12 mouse cellular contexts compared by ENCODE assay signal in the genomic region with DNA sequence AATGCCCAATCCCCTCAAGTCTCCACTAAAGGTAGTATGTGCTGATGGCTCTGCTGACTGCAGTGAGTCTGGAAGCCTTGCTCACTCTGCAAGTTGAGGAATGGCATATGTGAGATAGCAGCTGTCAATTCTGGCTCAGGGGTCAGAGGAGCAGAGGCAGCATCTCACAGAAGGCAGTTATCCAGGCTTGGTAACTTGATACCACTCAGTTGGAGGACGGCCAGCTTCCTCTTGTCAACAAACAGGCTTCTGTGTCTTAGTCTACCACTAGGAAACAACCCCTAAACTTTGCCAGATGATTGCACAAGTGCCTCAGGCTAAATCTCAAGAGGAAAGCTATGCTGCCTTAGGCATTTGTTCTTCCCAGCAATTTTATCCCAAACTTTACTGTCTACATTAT. TPM values are rescaled to one million over a fixed set of nuclear protein-coding genes. Genes with fewer than 3 reads are reported as not detected.
A peak's percentile ranks its signal among the peaks of the same experiment; 100 is the strongest.
DNase-seq lines count a peak whose midpoint lies in the region; ATAC-seq and TF ChIP-seq lines count a peak whose summit lies in the region.
"Had no signal": no experiment of that assay in that cellular context is flagged by ENCODE, and none has a peak within 500 bp of the region (broad histone marks: within the 10 kb centered on the region; RNA-seq: fewer than 3 reads in every experiment).

No protein-coding gene starts in this region.

- H3K27me3 ChIP-seq in midbrain, postnatal 0 days (ENCODE audit: insufficient read depth, low read length): no peaks in the 10 kb centered on the region
- no peaks in the 10 kb centered on the region for H3K27me3 ChIP-seq in midbrain, embryonic 10.5 days (ENCODE audit: low read depth, poor library complexity, severe bottlenecking)
- no peaks in the 10 kb centered on the region for H3K27me3 ChIP-seq in heart, embryonic 10.5 days (ENCODE audit: insufficient read depth, poor library complexity, severe bottlenecking)
- H3K27me3 ChIP-seq in myocyte (ENCODE audit: control insufficient read depth, insufficient read depth, insufficient read length): no peaks in the 10 kb centered on the region
- H3K27me3 ChIP-seq in midbrain, embryonic 13.5 days: no peaks in the 10 kb centered on the region
- H3K27me3 ChIP-seq: megakaryocyte, embryonic 14.5 days had no signal

- H3ac ChIP-seq in myocyte (ENCODE audit: control insufficient read depth, insufficient read length): no peak overlapping the region

- no peaks in the 10 kb centered on the region for H3K9me3 ChIP-seq in midbrain, postnatal 0 days (ENCODE audit: low read length)
- H3K9me3 ChIP-seq in midbrain, embryonic 10.5 days (replicated peaks): no peaks in the 10 kb centered on the region
- no peaks in the 10 kb centered on the region for H3K9me3 ChIP-seq in heart, embryonic 10.5 days
- no peaks in the 10 kb centered on the region for H3K9me3 ChIP-seq in midbrain, embryonic 13.5 days
- H3K9me3 ChIP-seq: megakaryocyte, embryonic 14.5 days had no signal

- no peak overlapping the region for H3K4me3 ChIP-seq in midbrain, postnatal 0 days (ENCODE audit: low read depth, low read length)
- no peak overlapping the region for H3K4me3 ChIP-seq in midbrain, embryonic 10.5 days
- H3K4me3 ChIP-seq in heart, embryonic 10.5 days: no peak overlapping the region
- no peak overlapping the region for H3K4me3 ChIP-seq in myocyte
- H3K4me3 ChIP-seq in midbrain, embryonic 13.5 days (replicated peaks): no peak overlapping the region
- H3K4me3 ChIP-seq: megakaryocyte, embryonic 14.5 days had no signal

- no peaks in the 10 kb centered on the region for H3K79me2 ChIP-seq in myocyte (ENCODE audit: control insufficient read depth, insufficient read depth)

- no peaks in the 10 kb centered on the region for H3K36me3 ChIP-seq in midbrain, postnatal 0 days (ENCODE audit: insufficient read depth, low read length)
- no peaks in the 10 kb centered on the region for H3K36me3 ChIP-seq in midbrain, embryonic 10.5 days
- H3K36me3 ChIP-seq in heart, embryonic 10.5 days: no peaks in the 10 kb centered on the region
- H3K36me3 ChIP-seq in myocyte (ENCODE audit: control insufficient read depth, insufficient read depth): no peaks in the 10 kb centered on the region
- H3K36me3 ChIP-seq in midbrain, embryonic 13.5 days: no peaks in the 10 kb centered on the region

- no peak for TF ChIP-seq CTCF in midbrain, postnatal 0 days (IDR thresholded peaks at IDR 0.05)

- DNase-seq in midbrain, postnatal 0 days (ENCODE audit: low spot score): peak; percentile 2
- DNase-seq in midbrain, embryonic 10.5 days (ENCODE audit: low spot score): no peak
- DNase-seq in embryo, embryonic 11 days: peak; percentile 8
- DNase-seq in heart, embryonic 10.5 days (ENCODE audit: low spot score): peak; percentile 83
- no peak for DNase-seq in thymus, adult 18-20 months
- DNase-seq: thymus, postnatal 25 days had no signal

- H3K4me1 ChIP-seq in midbrain, postnatal 0 days (ENCODE audit: insufficient read depth, low read length): no peaks in the 10 kb centered on the region
- no peaks in the 10 kb centered on the region for H3K4me1 ChIP-seq in midbrain, embryonic 10.5 days
- H3K4me1 ChIP-seq in heart, embryonic 10.5 days: no peaks in the 10 kb centered on the region
- H3K4me1 ChIP-seq in midbrain, embryonic 13.5 days (replicated peaks): no peaks in the 10 kb centered on the region
- H3K4me1 ChIP-seq: megakaryocyte, embryonic 14.5 days had no signal

- ATAC-seq in midbrain, postnatal 0 days (ENCODE audit: low FRiP score): no peak
- no peak for ATAC-seq in midbrain, embryonic 13.5 days

- no peak overlapping the region for H3K27ac ChIP-seq in midbrain, postnatal 0 days (ENCODE audit: low read depth, low read length)
- no peak overlapping the region for H3K27ac ChIP-seq in midbrain, embryonic 10.5 days (replicated peaks)
- H3K27ac ChIP-seq in heart, embryonic 10.5 days: no peak overlapping the region
- no peak overlapping the region for H3K27ac ChIP-seq in midbrain, embryonic 13.5 days

- WGBS in midbrain, postnatal 0 days: 28% methylated on average over 1 of the region's 1 CpGs
- WGBS in midbrain, embryonic 10.5 days: 25% methylated on average over 1 of the region's 1 CpGs
- WGBS in heart, embryonic 10.5 days: 37% methylated on average over 1 of the region's 1 CpGs
- WGBS in midbrain, embryonic 13.5 days: 44% methylated on average over 1 of the region's 1 CpGs

- no peak overlapping the region for H3K4me2 ChIP-seq in midbrain, postnatal 0 days (ENCODE audit: low read depth, low read length, poor library complexity, severe bottlenecking)
- no peak overlapping the region for H3K4me2 ChIP-seq in myocyte (ENCODE audit: low read depth)
- H3K4me2 ChIP-seq in midbrain, embryonic 13.5 days (replicated peaks): no peak overlapping the region

- no peak overlapping the region for H3K9ac ChIP-seq in midbrain, postnatal 0 days (replicated peaks; ENCODE audit: low read length, poor library complexity, severe bottlenecking)
- no peak overlapping the region for H3K9ac ChIP-seq in midbrain, embryonic 13.5 days (replicated peaks)

- no peak for TF ChIP-seq POLR2A in myocyte (IDR thresholded peaks at IDR 0.05; ENCODE audit: insufficient read length, low read depth)

TF ChIP-seq in myocyte, 11 proteins besides CTCF, POLR2A, EP300 and RAD21:
- TF ChIP-seq POLR2AphosphoS2 (IDR thresholded peaks at IDR 0.05; ENCODE audit: insufficient read length, low read depth) (no peak), USF1 (IDR thresholded peaks at IDR 0.05; ENCODE audit: low read depth) (no peak), REST (IDR thresholded peaks at IDR 0.05; ENCODE audit: insufficient read depth, insufficient read length) (no peak), SRF (IDR thresholded peaks at IDR 0.05; ENCODE audit: control insufficient read depth, insufficient read length, low read depth) (no peak), TCF12 (IDR thresholded peaks at IDR 0.05; ENCODE audit: insufficient read depth, poor library complexity, severe bottlenecking) (no peak), CEBPB (IDR thresholded peaks at IDR 0.05; ENCODE audit: insufficient read depth, poor library complexity, severe bottlenecking) (peak; percentile 89), TCF3 (IDR thresholded peaks at IDR 0.05; ENCODE audit: insufficient read length, low read depth) (no peak), MYOG (IDR thresholded peaks at IDR 0.05; ENCODE audit: control insufficient read depth in 1 of 3, insufficient read depth in 1 of 3, insufficient read length in 2 of 3, low read depth in 2 of 3) (peak in 1 of 3 experiments; percentile 52), E2F4 (IDR thresholded peaks at IDR 0.05; ENCODE audit: insufficient read depth) (no peak), MYOD1 (IDR thresholded peaks at IDR 0.05; ENCODE audit: control insufficient read depth in 1 of 3, insufficient read length in 2 of 3, low read depth in 2 of 3) (peak in 2 of 3 experiments; percentile 50 to 67), MAX (IDR thresholded peaks at IDR 0.05; ENCODE audit: low read depth) (no peak)

RNA-seq across cellular contexts. Expression of gene Gabre, which starts 55.7 kb away (rescaled TPM):
- total RNA-seq in midbrain, postnatal 0 days (2014; rRNA removed): 0.27 and 1.0 TPM in 2 replicates
- polyA plus RNA-seq in midbrain, postnatal 0 days (2015; fragmentation: Nextera tagmentation; extraction: Ambion mirVana): 0.92 and 1.7 TPM in 2 replicates
- polyA plus RNA-seq in midbrain, embryonic 10.5 days (2016; fragmentation: Nextera tagmentation; extraction: Ambion mirVana): 0.55 and 0.72 TPM in 2 replicates
- 1.1 and 1.7 TPM in 2 replicates for polyA plus RNA-seq in heart, embryonic 10.5 days (2016; fragmentation: Nextera tagmentation; extraction: Ambion mirVana)
- 2.2 TPM for polyA plus RNA-seq in myocyte (2012; fragmentation: generic; extraction: Trizol)
- polyA plus RNA-seq in midbrain, embryonic 13.5 days (2015; fragmentation: Nextera tagmentation; extraction: Ambion mirVana): 0.41 and 0.97 TPM in 2 replicates

RNA-seq across cellular contexts. Expression of gene Magea10, which starts 56.3 kb away (rescaled TPM):
- not detected in 2 replicates for total RNA-seq in midbrain, postnatal 0 days (2014; rRNA removed)
- not detected in 2 replicates for polyA plus RNA-seq in midbrain, postnatal 0 days (2015; fragmentation: Nextera tagmentation; extraction: Ambion mirVana)
- polyA plus RNA-seq in midbrain, embryonic 10.5 days (2016; fragmentation: Nextera tagmentation; extraction: Ambion mirVana): not detected in 2 replicates
- polyA plus RNA-seq in heart, embryonic 10.5 days (2016; fragmentation: Nextera tagmentation; extraction: Ambion mirVana): not detected in 2 replicates
- polyA plus RNA-seq in myocyte (2012; fragmentation: generic; extraction: Trizol): not detected
- not detected in 2 replicates for polyA plus RNA-seq in midbrain, embryonic 13.5 days (2015; fragmentation: Nextera tagmentation; extraction: Ambion mirVana)
- total RNA-seq: gastrocnemius, postnatal 4 days; layer of hippocampus, postnatal 14 days had no signal
- polyA plus RNA-seq: cortical plate, adult 2 months had no signal

Comparison
In these comparisons a context has a peak if more than half of its experiments do, and no peak if none do; other contexts are left out.
1. DNase-seq: peak in midbrain, postnatal 0 days (single experiment), embryo, embryonic 11 days (single experiment) and heart, embryonic 10.5 days (single experiment); none in midbrain, embryonic 10.5 days (single experiment) and thymus, adult 18-20 months (0 of 2).